Mouse (Mus musculus) ES-Bruce4 (cell line): ENCODE results near the gene Tnr.

Experiments used
- EP300 ChIP-seq: IDR thresholded peaks from 2 replicates; pipeline ENCODE4 v1.6.1; 2011; ENCODE audit warnings: low read depth, low read length; ENCODE audit not compliant: insufficient read depth
- POLR2A ChIP-seq: IDR thresholded peaks from one replicate; pipeline ENCODE4 v1.8.1; 2011; ENCODE audit warnings: low read length; ENCODE audit not compliant: insufficient read depth

- TF ChIP-seq POLR2A (no peak), EP300 (no peak)
These were observed 408.5 kb downstream of the Tnr start for GRCm38 (mm10) chr1:159932092-159932491.
